Mouse (Mus musculus): ENCODE data around the gene Inpp5a.

The Inpp5a gene

DNA sequence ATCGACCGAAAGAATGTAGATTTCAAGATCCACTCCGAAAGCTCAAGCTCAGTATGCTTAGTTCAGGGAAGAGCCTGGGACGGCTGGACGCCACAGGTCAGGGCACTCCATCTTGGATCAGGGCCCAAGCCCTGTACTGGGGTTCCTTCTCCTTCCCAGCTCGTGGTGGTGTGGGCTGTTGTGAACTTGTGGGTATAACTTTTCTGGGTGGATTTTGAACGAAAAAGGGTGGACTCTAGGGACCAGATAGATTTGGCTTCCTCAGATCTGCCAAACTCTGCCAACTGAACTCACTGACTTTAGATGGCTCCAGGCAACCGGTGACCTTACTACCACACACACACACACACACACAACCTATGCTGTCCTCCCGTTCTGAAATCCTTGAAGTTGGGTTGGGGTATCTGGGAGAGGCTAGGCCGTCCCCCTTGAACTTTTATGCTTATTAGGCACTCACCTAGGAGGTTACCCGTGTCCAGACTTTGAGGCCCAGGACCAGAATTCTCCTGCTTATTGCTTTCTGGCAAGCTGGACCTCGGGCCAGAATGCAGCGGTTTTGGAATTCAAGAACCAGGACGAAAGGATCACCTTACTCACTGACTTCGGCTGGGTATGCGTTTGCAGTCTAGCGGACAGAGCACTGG, 194.3 kb downstream of the Inpp5a start:
- no peaks in the 10 kb centered on the region; the same call in 1 of the 2 replicates for H3K27me3 ChIP-seq (ENCODE audit: control insufficient read depth, insufficient read depth, low read length, poor library complexity, severe bottlenecking)
- H3K36me3 ChIP-seq (ENCODE audit: control insufficient read depth, insufficient read depth, low read length, poor library complexity, severe bottlenecking), result peaks cover 4% of the 10 kb centered on the region; the same call in 1 of the 2 replicates
- DNase-seq (ENCODE audit: low read depth, low spot score), result no peak

GRCm38 (mm10) chr7:139584221-139585175, 195.6 kb downstream of the Inpp5a start:
- no peaks in the 10 kb centered on the region; the same call in 1 of the 2 replicates for H3K27me3 ChIP-seq (ENCODE audit: control insufficient read depth, insufficient read depth, low read length, poor library complexity, severe bottlenecking)
- no peaks in the 10 kb centered on the region for H3K36me3 ChIP-seq (ENCODE audit: control insufficient read depth, insufficient read depth, low read length, poor library complexity, severe bottlenecking)
- DNase-seq (ENCODE audit: low read depth, low spot score), result no peak

- Histone ChIP-seq H3K36me3 (ENCODE audit: control insufficient read depth, insufficient read depth, low read length, poor library complexity, severe bottlenecking) (no peaks in the 10 kb centered on the region), H3K27me3 (ENCODE audit: control insufficient read depth, insufficient read depth, low read length, poor library complexity, severe bottlenecking) (no peaks in the 10 kb centered on the region; the same call in 1 of the 2 replicates)
- no peak for DNase-seq (ENCODE audit: low read depth, low spot score)
Observed at GRCm38 (mm10) chr7:139585183-139585821, 196.4 kb downstream of the Inpp5a start.

GRCm38 (mm10) chr7:139587919-139588318, 199.0 kb downstream of the Inpp5a start:
- Histone ChIP-seq H3K36me3 (ENCODE audit: control insufficient read depth, insufficient read depth, low read length, poor library complexity, severe bottlenecking) (no peaks in the 10 kb centered on the region), H3K27me3 (ENCODE audit: control insufficient read depth, insufficient read depth, low read length, poor library complexity, severe bottlenecking) (no peaks in the 10 kb centered on the region)
- no peak for DNase-seq (ENCODE audit: low read depth, low spot score)

- H3K36me3 ChIP-seq (ENCODE audit: control insufficient read depth, insufficient read depth, low read length, poor library complexity, severe bottlenecking), result no peaks in the 10 kb centered on the region
- no peaks in the 10 kb centered on the region for H3K27me3 ChIP-seq (ENCODE audit: control insufficient read depth, insufficient read depth, low read length, poor library complexity, severe bottlenecking)
- peak; percentile 36 for DNase-seq (ENCODE audit: low read depth, low spot score)
Observed at GRCm38 (mm10) chr7:139590302-139590701, 201.4 kb downstream of the Inpp5a start.

DNA sequence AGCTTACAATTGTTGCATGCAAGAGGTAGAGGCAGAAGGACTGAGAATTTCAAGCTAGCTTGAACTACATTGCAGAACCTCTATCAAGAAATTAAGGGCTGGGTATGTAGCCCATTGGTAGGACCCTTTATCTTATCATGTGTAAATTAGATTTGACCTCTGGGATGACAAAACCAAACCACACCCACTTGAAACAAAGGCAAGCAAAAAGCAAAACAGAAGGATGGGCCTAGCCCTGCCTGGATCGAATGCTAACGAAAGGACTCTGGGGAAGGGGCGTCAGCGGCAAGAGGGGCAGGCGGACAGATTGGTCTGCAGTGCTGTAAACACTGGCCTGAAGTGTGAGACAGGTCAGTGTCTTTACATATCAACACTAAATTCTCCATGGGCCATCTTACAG, 202.4 kb downstream of the Inpp5a start:
- no peak for DNase-seq (ENCODE audit: low read depth, low spot score)
- H3K36me3 ChIP-seq (ENCODE audit: control insufficient read depth, insufficient read depth, low read length, poor library complexity, severe bottlenecking), result no peaks in the 10 kb centered on the region
- no peaks in the 10 kb centered on the region for H3K27me3 ChIP-seq (ENCODE audit: control insufficient read depth, insufficient read depth, low read length, poor library complexity, severe bottlenecking)

GRCm38 (mm10) chr7:139595311-139595710, 206.4 kb downstream of the Inpp5a start:
- H3K27me3 ChIP-seq (ENCODE audit: control insufficient read depth, insufficient read depth, low read length, poor library complexity, severe bottlenecking), result no peaks in the 10 kb centered on the region
- no peaks in the 10 kb centered on the region for H3K36me3 ChIP-seq (ENCODE audit: control insufficient read depth, insufficient read depth, low read length, poor library complexity, severe bottlenecking)
- DNase-seq (ENCODE audit: low read depth, low spot score), result no peak

GRCm38 (mm10) chr7:139595862-139596261, 207.0 kb downstream of the Inpp5a start:
- no peaks in the 10 kb centered on the region for H3K36me3 ChIP-seq (ENCODE audit: control insufficient read depth, insufficient read depth, low read length, poor library complexity, severe bottlenecking)
- H3K27me3 ChIP-seq (ENCODE audit: control insufficient read depth, insufficient read depth, low read length, poor library complexity, severe bottlenecking), result no peaks in the 10 kb centered on the region
- DNase-seq (ENCODE audit: low read depth, low spot score), result no peak

- DNase-seq (ENCODE audit: low read depth, low spot score), result no peak
- Histone ChIP-seq H3K27me3 (ENCODE audit: control insufficient read depth, insufficient read depth, low read length, poor library complexity, severe bottlenecking) (no peaks in the 10 kb centered on the region), H3K36me3 (ENCODE audit: control insufficient read depth, insufficient read depth, low read length, poor library complexity, severe bottlenecking) (no peaks in the 10 kb centered on the region)
Observed at GRCm38 (mm10) chr7:139610328-139610727, 221.4 kb downstream of the Inpp5a start.

- peak; percentile 54 for DNase-seq (ENCODE audit: low read depth, low spot score)
- H3K27me3 ChIP-seq (ENCODE audit: control insufficient read depth, insufficient read depth, low read length, poor library complexity, severe bottlenecking), result no peaks in the 10 kb centered on the region
Observed at GRCm38 (mm10) chr7:139615767-139616766, 227.2 kb downstream of the Inpp5a start.

GRCm38 (mm10) chr7:139622568-139622967, 233.7 kb downstream of the Inpp5a start:
- DNase-seq (ENCODE audit: low read depth, low spot score), result no peak
- no peaks in the 10 kb centered on the region for H3K36me3 ChIP-seq (ENCODE audit: control insufficient read depth, insufficient read depth, low read length, poor library complexity, severe bottlenecking)
- no peaks in the 10 kb centered on the region for H3K27me3 ChIP-seq (ENCODE audit: control insufficient read depth, insufficient read depth, low read length, poor library complexity, severe bottlenecking)

More at GRCm38 (mm10) chr7:139615767-139616766, 227.2 kb downstream of the Inpp5a start:
- H3K36me3 ChIP-seq (ENCODE audit: control insufficient read depth, insufficient read depth, low read length, poor library complexity, severe bottlenecking), result no peaks in the 10 kb centered on the region

- no peaks in the 10 kb centered on the region for H3K36me3 ChIP-seq (ENCODE audit: control insufficient read depth, insufficient read depth, low read length, poor library complexity, severe bottlenecking)
- no peaks in the 10 kb centered on the region for H3K27me3 ChIP-seq (ENCODE audit: control insufficient read depth, insufficient read depth, low read length, poor library complexity, severe bottlenecking)
- no peak for DNase-seq (ENCODE audit: low read depth, low spot score)
Observed at GRCm38 (mm10) chr7:139625156-139625555, 236.2 kb downstream of the Inpp5a start.

Data from splenic B cell, adult 2 months (primary cell).